Mouse (Mus musculus): ENCODE results near the gene Coq10a. TPM values are rescaled to one million over a fixed set of nuclear protein-coding genes. Genes with fewer than 3 reads are reported as not detected.

Coq10a gene
- total RNA-seq, 1 experiment from 2014 or later, result 103 TPM

GRCm38 (mm10) chr10:128385902-128386301, 17.1 kb upstream of the Coq10a start:
- DNase-seq, result no peak

- DNase-seq, result no peak
Observed at GRCm38 (mm10) chr10:128382482-128382881, 13.7 kb upstream of the Coq10a start.

- peak; percentile 69 for DNase-seq
Observed at GRCm38 (mm10) chr10:128380565-128380964, 11.8 kb upstream of the Coq10a start.

- DNase-seq, result no peak
Observed at GRCm38 (mm10) chr10:128379260-128379659, 10.5 kb upstream of the Coq10a start.

- no peak for DNase-seq
Observed at GRCm38 (mm10) chr10:128378462-128378861, 9.7 kb upstream of the Coq10a start.

- no peak for DNase-seq
Observed at GRCm38 (mm10) chr10:128377940-128378448, 9.2 kb upstream of the Coq10a start.

DNA sequence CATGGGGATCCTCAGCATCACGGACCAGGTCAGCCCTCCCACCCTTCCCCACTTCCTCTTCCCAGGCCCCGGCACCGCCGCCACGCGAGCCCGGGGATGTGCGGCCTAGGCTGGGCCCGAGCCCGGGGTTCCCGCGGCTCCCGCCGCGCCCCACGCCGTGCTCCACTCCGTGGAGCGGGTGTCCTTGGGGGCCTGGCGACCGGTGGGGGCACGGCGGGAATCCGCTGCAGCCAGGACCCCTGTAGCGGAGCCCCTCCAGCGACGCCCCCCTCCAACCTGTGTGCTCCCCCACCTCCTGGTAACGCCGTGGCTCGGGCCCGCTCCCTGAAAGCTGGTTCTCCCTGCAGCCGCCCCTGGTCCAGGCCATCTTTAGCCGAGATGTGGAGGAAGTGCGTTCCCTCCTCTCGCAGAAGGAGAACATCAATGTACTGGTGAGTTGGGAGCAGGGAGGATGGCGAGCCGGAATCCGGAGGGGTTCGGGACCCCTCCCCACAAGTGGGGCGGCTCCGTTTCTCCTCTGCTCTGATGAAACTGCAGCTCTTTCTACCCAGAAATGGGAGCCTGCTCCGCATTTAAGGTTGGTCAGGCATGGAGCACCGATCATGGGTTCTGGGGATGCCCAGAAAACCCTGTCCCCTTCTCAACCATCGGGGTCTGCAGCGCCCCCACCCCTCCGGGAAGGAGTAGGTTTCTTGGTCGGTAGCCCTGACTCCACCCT, 8.6 kb upstream of the Coq10a start:
- DNase-seq, result no peak

GRCm38 (mm10) chr10:128376455-128377211, 7.8 kb upstream of the Coq10a start, which contains the start of gene Ankrd52:
Ankrd52 (plus strand) TSS chr10:128377115.
- DNase-seq, result peak; percentile 94

DNA sequence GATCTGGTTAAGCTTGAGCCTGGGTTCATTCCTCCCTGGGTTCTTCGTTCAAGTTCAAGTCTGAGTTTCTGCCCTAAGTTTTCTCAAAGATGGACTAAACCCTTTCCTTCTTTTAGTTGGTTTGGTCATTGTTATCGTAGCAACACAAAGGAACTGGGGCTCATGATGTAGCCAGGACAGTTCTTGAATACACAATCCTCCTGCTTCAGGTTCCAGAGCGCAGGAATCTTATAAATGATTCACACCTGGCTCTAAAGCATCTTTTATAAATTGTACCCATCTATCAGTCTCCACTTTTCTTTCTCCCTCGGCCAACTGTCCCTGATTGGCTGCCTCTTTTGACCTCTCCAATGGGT, 7.3 kb upstream of the Coq10a start:
- no peak for DNase-seq

DNA sequence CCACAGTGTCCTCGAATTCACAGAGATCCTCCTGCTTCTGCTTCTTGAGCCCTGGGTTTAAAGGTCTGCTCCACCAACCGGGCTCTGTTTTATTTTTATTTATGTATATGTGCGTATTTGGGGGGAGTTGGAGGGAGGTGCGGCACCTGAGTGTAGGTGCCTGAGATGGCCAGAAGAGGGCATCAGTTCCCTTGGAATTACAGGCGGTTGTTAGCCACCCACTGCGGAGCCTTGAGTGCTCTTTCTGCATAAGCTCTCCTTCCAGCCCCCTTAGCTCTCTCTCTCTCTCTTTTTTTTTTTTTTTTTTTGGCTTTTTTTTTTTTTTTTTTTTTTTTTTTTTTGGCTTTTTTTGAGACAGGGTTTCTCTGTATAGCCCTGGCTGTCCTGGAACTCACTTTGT, 5.6 kb upstream of the Coq10a start:
- no peak for DNase-seq

DNA sequence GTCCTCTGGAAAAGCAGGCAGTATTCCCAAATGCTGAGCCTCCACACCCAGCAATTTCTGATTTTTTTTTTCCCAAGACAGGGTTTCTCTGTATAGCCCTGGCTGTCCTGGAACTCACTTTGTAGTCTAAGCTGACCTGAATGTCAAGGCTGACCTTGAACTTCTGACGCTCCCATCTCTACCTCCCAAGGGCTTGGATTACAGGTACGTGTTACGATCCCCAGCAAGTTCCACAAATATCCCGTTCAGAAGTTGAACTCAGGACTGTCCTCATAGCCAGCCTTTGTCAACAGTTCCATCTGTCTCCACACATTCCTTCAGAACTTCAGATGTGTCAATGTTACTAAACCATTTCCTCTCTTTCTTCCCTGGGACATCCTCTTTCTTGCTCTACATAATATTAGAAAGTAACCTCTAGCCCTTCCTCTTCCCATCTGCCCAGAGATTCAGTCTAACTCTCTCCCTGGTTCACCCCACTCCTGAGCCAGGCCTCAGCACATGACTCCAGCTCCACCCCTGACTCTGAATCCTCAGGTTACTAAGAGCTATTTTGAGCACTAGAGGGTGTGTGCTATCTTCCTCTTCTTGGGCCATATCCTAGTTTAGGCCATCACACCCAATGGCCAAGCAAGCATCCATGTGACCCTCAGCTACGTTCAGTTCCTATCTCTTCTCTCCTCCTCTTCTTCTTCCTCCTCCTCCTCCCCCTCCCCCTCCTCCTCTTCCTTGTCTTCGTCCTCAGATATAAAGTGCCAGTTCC, 4.4 kb upstream of the Coq10a start:
- no peak for DNase-seq

GRCm38 (mm10) chr10:128372142-128372541, 3.3 kb upstream of the Coq10a start:
- DNase-seq, result no peak

DNA sequence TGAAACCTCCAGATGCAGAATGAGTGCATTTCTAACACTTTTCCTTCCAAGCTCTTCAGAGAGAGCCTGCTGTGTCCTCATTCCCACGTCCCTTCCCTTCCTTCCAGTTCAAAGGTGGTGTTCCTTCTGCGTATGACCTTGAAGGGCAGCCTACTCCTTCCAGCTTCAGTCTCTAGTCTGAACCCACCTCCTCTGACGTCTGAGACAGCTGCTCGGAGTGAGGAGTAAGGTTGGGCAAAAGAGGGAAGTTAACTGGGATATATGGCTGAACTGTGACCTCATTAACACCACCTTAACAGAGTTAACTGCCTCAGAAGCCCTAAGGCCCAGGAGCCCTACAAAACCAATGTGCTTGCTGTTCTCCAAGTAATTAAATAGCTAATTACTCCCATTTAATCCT, 1.8 kb upstream of the Coq10a start:
- DNase-seq, result no peak

- DNase-seq, result no peak
Observed at GRCm38 (mm10) chr10:128370021-128370420, 1.2 kb upstream of the Coq10a start.

DNA sequence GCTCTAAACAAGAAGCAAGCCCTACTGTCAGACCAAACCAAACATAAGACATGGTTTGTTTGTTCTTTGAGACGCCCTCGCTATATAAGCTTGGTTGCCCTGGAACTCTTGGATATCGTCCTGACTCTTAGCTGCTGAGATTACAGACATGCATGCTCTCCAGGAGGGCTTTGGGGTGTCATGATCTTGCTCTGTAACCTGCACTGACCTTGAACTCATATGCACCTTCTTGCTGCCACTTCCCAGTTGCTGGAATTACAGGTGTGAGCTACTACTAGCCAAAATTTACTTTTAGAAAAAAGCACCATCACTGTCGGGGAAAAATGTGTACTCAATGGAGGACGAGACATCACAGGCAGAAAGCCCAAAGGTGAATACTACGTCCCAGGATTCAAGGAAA, 802 bp upstream of the Coq10a start:
- DNase-seq, result no peak

DNA sequence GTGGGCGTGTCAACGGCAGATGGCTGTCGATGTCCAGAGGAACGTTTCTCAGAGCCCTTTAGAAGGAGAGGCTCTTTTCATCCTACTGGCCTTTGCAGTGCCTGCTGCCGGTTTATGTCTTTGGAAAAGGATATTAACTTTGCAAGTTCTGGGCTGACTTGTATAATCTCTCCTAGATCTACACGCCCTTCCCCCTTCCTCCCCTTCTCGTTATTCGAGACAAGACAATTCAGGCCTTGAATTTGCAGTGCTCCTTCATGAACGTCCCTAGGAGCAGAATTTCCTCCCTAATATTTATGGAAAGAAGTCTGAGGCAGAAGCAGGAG, 384 bp upstream of the Coq10a start:
- no peak for DNase-seq

DNA sequence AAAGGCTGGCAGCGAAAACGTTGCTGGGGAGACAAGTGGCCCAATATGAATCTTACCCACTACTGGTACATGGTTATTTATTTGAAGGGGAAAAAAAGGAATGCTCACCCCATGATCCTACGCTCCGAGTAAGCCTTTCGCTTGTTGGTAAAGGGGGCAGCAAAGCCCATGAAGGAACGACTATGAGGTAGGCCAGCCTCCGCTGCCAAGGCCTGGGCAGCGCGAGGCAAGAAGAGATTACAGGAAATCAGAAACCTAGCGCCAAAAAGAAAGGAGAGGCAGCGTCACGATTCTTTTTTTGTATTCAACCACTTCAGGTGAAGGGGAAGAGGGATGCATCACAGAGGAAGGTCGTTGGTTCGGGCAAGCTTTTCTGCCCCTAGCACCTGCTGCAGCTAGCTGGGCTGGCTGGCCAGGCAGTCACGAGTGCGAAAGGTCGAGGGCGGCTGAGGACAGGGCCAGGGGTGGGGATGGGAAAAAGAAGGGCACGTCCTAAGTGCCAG, 847 bp downstream of the Coq10a start:
- DNase-seq, result no peak

- peak; percentile 58 for DNase-seq
Observed at GRCm38 (mm10) chr10:128362568-128362967, 6.2 kb downstream of the Coq10a start.

GRCm38 (mm10) chr10:128361836-128362235, 7.0 kb downstream of the Coq10a start:
- peak; percentile 50 for DNase-seq

GRCm38 (mm10) chr10:128359226-128359625, 9.6 kb downstream of the Coq10a start:
- peak; percentile 66 for DNase-seq

DNA sequence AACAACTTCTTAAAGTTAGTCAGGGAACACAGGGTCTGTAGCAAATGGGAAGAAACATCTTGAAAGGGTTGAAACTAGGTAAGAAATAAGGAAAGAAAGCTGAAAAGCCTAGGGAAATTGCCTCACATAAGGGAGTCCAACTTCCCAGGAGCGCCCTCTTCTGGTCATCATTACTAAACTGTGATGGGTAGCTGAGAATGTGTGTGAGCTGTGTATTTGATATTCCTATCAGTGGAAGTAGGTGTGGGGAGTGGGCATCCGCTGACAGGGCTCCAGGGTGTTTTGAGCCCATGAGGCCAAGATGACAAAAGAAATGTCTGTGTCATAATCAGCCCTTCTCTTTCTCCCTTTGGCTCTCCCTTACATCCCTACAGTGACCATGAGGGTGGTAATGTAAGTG, 10.0 kb downstream of the Coq10a start:
- DNase-seq, result peak; percentile 79

DNA sequence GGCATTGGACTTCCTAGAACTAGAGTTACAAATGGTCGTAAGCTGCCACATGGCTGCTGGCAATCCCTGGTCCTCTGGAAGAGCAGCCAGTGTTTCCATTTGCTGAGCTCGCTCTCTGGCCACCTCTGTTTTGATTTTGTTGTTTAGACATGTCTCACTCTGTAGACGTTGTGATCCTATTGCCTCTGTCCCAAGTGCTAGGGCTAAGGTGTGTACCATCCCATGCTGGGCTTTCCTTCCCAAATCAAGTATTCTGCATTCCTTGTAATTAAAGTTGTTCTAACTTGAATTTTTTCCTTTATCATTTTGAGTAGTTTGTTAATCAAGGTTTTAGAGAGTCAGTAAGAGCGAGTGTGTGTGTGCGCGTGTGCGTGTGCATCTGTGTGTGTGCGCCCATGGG, 21.3 kb downstream of the Coq10a start:
- DNase-seq, result no peak

All from adrenal gland, postnatal 14 days (tissue).